Mouse (Mus musculus): ENCODE measurements at regions not wholly inside any gene's neighbourhood (a gene's known extent, or its start where the extent isn't known, plus 50 kb on each side); places are given as distances from the start of the nearest gene placed in this dataset.

GRCm38 (mm10) chr12:107127591-107127990 is 360.8 kb upstream of the 3110018I06Rik start:
- TF ChIP-seq CTCF (IDR thresholded peaks at IDR 0.05; ENCODE audit: borderline replicate concordance, insufficient read depth, low read depth, low read length) (no peak), POLR2A (IDR thresholded peaks at IDR 0.05; ENCODE audit: borderline replicate concordance, insufficient read depth, low read length) (no peak)

All from cerebellum, adult 2 months (tissue).